Mouse (Mus musculus): ENCODE results near the gene Sst.
A peak's percentile ranks its signal among the peaks of the same experiment; 100 is the strongest.
"Not testable (repeated sequence)": the region's sequence is repeated elsewhere in the genome, so short reads cannot be mapped to it uniquely, and the experiment has no call there.

Sst gene

DNA sequence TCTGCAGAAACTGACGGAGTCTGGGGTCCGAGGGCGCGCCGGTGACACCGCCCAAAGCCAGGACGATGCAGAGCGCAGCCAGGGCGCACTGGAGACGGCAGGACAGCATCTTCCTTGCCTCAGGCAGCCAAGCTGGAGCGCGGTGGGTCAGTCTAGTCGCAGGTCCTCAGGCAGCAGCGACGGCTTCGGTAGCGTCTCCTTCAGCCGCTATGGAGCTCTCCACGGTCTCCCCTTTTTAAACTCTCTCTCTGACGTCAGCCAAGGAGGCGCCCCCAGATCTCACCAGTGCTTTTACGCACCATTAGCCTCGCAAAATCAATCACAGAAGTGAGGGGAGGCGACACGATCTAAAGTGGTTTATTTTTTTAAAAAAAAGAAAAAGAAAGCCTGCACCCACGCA lies at the start of gene Sst:
TSS of gene Sst (minus strand) at position 323 of the 400 bp plus-strand sequence.
- no peak for DNase-seq (ENCODE audit: low spot score)

DNA sequence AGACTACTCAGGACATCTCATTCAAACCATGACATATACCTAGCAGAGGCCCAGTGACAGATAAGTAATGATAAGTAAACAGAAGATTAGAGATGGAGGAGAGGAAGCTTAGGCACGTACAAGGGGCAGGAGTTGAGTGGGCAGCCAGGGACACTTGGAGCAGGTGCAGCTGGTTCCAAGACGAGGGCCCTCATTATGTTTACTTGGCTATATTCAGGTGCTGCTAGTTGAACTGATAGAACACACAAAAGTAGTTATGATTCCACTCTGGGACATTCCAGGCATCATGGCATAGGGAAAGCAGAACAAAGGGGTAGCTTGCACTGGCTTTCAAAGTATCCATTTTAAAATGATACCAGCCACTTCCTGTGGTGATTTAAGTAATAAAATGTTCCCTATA lies 43.6 kb upstream of the Sst start:
- DNase-seq (ENCODE audit: low spot score) = no peak

- DNase-seq (ENCODE audit: low spot score) = no peak
Measured at GRCm38 (mm10) chr16:23932294-23932693, 41.5 kb upstream of the Sst start, which contains the start of gene Rtp2. Gene Rtp2 (minus strand): TSS chr16:23932394.

DNA sequence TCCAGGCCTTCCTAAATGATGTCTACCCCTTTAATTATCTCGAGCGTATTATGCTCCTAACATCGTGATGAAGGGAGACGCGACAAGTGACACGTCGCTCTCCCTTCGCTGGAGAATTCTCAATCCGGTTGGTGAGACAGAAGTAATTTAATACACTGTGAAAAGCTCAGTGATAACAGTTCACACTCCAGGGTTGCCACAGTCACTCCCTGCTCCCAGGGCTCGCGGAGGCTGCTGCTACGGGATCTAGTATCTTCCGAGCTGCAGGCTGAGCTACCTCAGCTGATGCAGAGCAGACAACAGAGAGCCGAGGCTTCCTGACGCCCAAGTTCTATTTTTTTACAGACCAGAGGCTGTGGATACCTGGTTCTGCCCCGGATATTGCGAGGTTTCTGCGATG lies 40.5 kb upstream of the Sst start:
- DNase-seq (ENCODE audit: low spot score) = no peak

DNA sequence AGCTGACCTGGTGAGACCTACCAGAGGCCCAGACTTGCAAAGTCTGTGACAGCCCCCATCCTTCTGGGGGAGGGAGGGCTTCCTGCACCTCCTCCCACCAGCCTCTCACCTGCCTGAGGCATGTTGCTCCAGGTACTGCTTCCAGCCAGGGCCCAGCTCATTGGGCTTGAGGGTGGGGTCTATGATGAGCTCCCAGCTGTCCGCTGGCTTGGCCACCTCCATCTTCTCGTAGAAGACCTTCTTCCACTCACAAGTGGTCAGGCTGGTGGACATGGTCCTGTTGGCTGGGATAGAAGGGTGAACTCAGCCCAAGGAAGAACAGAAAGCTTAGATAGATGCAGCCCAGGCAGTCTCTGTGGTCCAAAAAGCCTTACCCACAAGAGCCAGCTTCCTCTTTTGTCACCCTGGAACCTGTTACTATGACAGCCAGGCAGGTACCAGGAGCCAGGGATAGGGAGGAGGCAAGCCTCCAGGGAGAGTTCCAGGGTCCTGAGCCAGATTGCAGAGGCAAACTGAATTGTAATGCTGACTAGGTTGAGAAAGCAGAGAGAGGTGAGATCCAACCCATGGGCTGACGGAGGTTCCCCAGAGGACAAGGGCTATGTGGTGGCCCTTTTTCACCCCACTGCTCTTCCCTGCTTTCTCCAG lies 39.8 kb upstream of the Sst start:
- DNase-seq (ENCODE audit: low spot score) = no peak

GRCm38 (mm10) chr16:23927301-23928114 lies 36.8 kb upstream of the Sst start:
- DNase-seq (ENCODE audit: low spot score) = no peak

- DNase-seq (ENCODE audit: low spot score) = no peak
Measured at GRCm38 (mm10) chr16:23922906-23923305, 32.1 kb upstream of the Sst start.

GRCm38 (mm10) chr16:23921697-23922096 lies 30.9 kb upstream of the Sst start:
- no peak for DNase-seq (ENCODE audit: low spot score)

GRCm38 (mm10) chr16:23919418-23919817 lies 28.7 kb upstream of the Sst start:
- DNase-seq (ENCODE audit: low spot score) = no peak

- DNase-seq (ENCODE audit: low spot score) = no peak
Measured at GRCm38 (mm10) chr16:23913401-23913800, 22.6 kb upstream of the Sst start.

GRCm38 (mm10) chr16:23912741-23913140 lies 22.0 kb upstream of the Sst start:
- DNase-seq (ENCODE audit: low spot score) = no peak

- not testable (repeated sequence) for DNase-seq (ENCODE audit: low spot score)
Measured at GRCm38 (mm10) chr16:23909015-23909354, 18.2 kb upstream of the Sst start.

DNA sequence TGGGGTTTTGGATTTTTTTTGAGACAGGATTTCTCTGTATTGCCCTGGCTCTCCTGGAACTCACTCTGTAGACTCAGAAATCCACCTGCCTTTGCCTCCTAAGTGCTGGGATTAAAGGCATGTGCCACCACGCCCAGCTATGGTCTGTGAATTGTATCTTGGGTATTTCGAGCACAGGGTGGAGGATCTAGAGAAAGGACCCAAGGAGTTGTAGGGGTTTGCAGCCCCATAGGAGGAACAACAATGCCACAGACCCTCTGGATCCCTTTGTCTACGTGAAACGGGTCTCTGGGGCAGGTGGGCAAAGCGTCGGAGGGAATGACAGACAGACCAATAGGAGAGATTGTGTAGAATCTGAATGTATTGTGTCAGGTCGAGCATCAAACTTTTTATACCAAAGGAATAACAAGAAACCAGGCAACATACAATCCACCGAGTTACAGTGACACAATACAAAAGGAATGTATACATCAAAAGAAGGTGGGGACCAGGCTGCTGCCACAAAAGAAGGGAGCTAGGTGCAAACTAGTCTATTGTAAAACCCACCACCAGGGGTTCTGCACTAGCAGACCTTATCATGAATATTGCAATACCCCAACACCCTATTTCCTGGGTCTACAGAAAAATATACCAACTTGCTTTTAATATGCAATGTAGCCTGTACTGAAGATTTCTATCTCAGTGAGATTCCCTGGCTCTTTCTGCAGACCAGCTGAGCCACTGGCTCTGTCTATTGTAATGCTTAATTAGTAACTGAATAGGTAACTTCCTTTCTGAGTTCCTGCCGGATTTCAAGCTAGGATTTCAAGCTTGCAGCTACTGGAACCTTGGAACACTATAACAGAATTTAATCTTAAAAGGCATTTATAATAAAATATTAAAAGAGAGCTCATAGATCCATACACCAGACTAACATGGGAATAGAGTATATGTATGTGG lies 17.6 kb upstream of the Sst start:
- DNase-seq (ENCODE audit: low spot score) = not testable (repeated sequence)

- DNase-seq (ENCODE audit: low spot score) = not testable (repeated sequence)
Measured at GRCm38 (mm10) chr16:23906586-23906985, 15.8 kb upstream of the Sst start.

GRCm38 (mm10) chr16:23901411-23901810 lies 10.7 kb upstream of the Sst start:
- DNase-seq (ENCODE audit: low spot score) = no peak

DNA sequence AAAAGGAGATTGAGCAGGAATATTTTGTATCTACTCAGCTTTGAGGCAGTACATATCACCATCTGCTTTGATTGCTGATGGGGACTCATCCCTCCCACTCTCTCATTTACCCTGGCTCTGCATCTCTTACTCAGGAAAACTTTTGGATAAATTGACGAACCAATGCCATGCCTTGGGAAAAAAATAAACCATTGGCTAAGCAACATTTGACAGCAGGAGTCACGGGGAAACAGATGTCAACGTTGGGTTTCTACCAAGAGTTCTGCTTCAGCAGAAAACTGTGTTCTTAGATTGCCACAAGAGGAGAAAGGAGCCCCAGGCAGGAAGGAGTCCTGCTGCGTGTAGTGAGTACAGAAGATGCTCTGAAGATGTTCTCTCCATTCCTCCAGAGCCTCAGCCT lies 9.3 kb upstream of the Sst start:
- no peak for DNase-seq (ENCODE audit: low spot score)

GRCm38 (mm10) chr16:23898840-23899239 lies 8.1 kb upstream of the Sst start:
- peak; percentile 62 for DNase-seq (ENCODE audit: low spot score)

DNA sequence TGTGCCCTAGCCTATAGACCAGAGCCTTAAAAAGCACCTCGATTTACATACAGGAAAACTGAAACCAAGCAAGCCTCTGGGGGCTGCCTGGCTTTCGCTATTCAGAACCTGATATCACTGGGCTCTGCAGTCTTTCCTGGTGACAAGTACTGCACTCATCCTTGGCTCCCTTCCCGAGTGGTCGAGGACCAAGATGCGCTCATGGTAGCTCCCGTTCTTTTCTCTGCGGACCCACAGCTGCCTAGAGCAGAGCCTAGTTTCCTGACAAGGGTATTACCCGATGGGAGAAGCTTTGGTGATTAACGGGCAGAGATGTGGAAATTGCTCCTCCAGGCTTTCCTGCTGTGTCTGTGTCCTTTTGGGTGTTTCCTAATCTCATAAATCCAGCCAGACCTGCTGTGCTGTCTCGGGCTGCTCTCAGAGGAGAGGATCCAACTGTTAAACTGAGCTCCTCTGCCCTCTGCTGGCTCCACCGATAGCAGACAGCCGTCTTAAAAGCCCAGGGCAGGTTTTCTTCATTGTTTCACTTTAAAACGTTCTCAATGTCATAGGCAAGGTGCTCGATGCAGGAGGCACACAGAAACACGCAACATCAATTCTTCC lies 7.3 kb upstream of the Sst start:
- peak; percentile 59 for DNase-seq (ENCODE audit: low spot score)

DNA sequence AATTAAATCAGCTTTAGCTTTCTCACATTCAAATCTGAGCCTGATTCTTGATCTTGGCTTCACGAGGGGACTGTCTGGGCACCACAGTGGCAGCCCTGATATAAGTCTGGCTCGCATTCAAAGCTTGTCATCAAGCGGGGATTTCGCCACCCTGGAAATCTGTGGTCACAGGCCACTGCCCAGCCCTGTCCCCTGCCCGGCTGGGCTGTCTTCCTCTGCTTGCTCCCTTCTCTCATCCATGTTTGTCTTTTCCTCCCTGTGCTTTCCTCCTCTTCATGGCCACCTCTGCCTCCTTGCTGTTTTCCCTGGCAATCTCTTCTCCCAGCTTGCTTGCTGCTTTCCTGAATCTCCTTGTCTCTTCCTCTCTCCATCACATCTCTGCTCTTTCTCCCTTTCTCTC lies 6.7 kb upstream of the Sst start:
- DNase-seq (ENCODE audit: low spot score) = no peak

GRCm38 (mm10) chr16:23895135-23895534 lies 4.4 kb upstream of the Sst start:
- DNase-seq (ENCODE audit: low spot score) = no peak

DNA sequence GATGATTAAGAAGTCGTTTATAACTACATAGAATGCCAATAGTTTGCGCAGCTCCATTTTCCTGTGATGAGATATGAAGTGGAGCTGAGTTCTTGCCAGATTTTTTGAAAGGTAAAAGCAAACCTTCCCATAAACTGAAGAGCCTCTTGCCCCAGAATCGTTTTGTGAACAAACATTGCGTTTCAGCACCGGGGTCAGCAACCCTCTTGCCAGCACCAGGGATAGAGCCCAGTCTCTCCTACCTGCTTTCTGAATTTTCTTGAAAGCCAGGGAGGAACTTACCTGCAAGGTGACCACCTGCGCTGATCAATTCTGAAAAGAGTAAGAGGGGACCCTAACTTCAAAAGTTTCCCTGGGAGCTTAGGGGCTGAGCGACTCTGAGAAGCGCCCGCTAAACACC lies 607 bp downstream of the Sst start:
- no peak for DNase-seq (ENCODE audit: low spot score)

- DNase-seq (ENCODE audit: low spot score) = no peak
Measured at GRCm38 (mm10) chr16:23887910-23888579, 2.7 kb downstream of the Sst start.
